Mouse (Mus musculus) forebrain, postnatal 0 days (tissue): ENCODE measurements at regions not wholly inside any gene's neighbourhood (a gene's known extent, or its start where the extent isn't known, plus 50 kb on each side); places are given as distances from the start of the nearest gene placed in this dataset.

Source experiments
- ATAC-seq: fragments of 200-750 bp; cut with Nextera tagmentation; 2 replicates; pipeline ENCODE4 v1.8.0; 2017; ENCODE audit warnings: mild to moderate bottlenecking, moderate library complexity
- DNase-seq: peaks from one replicate; pipeline ENCODE4 v3.0.0-alpha.2; 2015
- H3K27ac ChIP-seq: fragments of 300-500 bp; sonication (generic); 2 replicates; pipeline ENCODE4 v1.5.1; 2014; ENCODE audit warnings: low read depth, mild to moderate bottlenecking, antibody characterized with exemption, low read length, moderate library complexity, mixed read lengths
- H3K27me3 ChIP-seq: fragments of 300-500 bp; sonication (generic); 2 replicates; pipeline ENCODE4 v1.6.1; 2014; ENCODE audit warnings: mild to moderate bottlenecking, low read length, mixed read lengths; ENCODE audit not compliant: insufficient read depth
- H3K36me3 ChIP-seq: fragments of 300-500 bp; sonication (generic); 2 replicates; pipeline ENCODE4 v1.6.1; 2014; ENCODE audit warnings: mild to moderate bottlenecking, moderate library complexity; ENCODE audit not compliant: insufficient read depth
- H3K4me1 ChIP-seq: fragments of 300-500 bp; sonication (generic); 2 replicates; pipeline ENCODE4 v1.6.1; 2014; ENCODE audit warnings: antibody characterized with exemption; ENCODE audit not compliant: insufficient read depth
- H3K4me2 ChIP-seq: fragments of 300-500 bp; sonication (generic); 2 replicates; pipeline ENCODE4 v1.6.1; 2014; ENCODE audit warnings: low read depth, mild to moderate bottlenecking, moderate library complexity
- H3K4me3 ChIP-seq: fragments of 300-500 bp; sonication (generic); 2 replicates; pipeline ENCODE4 v1.5.1; 2014; ENCODE audit warnings: low read depth, low read length, mixed read lengths
- H3K9ac ChIP-seq: fragments of 300-500 bp; sonication (generic); 2 replicates; pipeline ENCODE4 v1.6.1; 2014; ENCODE audit warnings: mild to moderate bottlenecking
- H3K9me3 ChIP-seq: fragments of 300-500 bp; sonication (generic); 2 replicates; pipeline ENCODE4 v1.6.1; 2016; ENCODE audit warnings: low read length
- CTCF ChIP-seq: sonication (generic); IDR thresholded peaks from 2 replicates; pipeline ENCODE4 v1.5.1; 2016; ENCODE audit warnings: antibody characterized with exemption, control low read depth, low read depth
- WGBS: fragments of 180-500 bp; shearing (Covaris S2); extraction: QIAGEN DNeasy Blood & Tissue Kit; methylation state at CpG from one replicate; pipeline ENCODE4 v1.1.7; 2014; 5-methylcytosine and 5-hydroxymethylcytosine counted together

DNA sequence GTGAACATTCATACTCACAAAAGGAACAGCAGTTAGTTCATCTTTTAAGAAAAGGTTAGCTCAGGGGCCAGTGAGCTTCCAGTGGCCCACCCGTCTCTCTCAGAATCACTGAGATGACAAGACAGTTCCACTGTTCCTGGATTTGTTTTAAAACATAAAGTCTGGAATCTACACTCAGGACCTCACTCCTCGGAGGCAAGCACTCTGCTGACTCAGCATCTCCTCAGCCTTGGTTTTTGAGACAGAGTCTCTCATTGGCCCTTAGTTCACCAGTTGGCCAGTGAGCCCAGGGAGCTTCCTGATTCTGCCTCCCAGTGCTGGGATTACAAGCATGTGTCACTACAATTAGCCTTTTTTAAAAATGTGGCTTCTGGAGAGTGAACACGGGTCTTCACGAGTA is 88.9 kb upstream of the Pgrmc2 start:
- no peak for DNase-seq
- TF ChIP-seq CTCF = no peak
- H3K9me3 ChIP-seq = no peaks in the 10 kb centered on the region
- ATAC-seq = no peak
- H3K27ac ChIP-seq = no peak overlapping the region
- no peaks in the 10 kb centered on the region for H3K36me3 ChIP-seq
- H3K4me3 ChIP-seq = no peak overlapping the region
- no peaks in the 10 kb centered on the region for H3K27me3 ChIP-seq
- H3K4me1 ChIP-seq = no peaks in the 10 kb centered on the region
- H3K9ac ChIP-seq = no peak overlapping the region
- no peak overlapping the region for H3K4me2 ChIP-seq
- WGBS = 95% methylated on average over 4 of the region's 4 CpGs

DNA sequence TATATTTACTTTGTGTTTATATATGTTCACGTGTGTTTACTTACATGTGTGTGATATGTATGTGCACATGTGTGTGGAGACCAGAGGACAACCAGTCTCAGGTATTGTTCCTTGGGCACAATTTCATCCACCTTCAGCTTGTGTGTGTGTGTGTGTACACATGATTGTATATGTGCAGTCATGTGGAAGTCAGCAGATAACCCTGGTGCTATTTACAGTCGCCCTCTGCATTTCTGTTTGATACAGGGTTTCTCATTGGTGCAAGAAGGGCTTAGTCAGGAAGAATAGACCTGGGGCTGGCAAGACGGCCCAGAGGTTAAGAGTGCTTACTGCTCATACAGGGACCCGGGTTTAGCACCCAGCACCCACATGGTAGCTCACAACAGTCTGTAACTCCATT is 88.5 kb upstream of the Pgrmc2 start:
- H3K27ac ChIP-seq = no peak overlapping the region

DNA sequence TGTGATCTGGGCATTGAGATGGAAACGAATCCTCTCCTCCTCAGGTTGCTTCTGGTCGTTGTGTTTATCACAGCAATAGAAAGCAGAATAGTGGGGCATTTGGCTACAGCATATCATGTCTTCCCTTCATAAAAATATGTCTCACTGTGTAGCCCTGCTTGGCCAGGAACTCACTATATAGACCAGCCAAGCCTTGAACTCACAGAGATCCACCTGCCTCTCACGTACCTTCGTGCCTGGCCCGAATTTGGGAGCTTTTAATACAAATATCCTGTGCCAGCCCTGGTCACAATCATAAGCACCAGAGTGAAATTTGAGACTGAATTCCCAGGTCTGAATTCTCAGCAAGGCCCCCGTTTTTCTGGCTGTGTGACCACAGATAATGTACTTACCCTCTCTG is 87.7 kb upstream of the Pgrmc2 start:
- TF ChIP-seq CTCF = no peak
- Histone ChIP-seq H3K36me3 (no peaks in the 10 kb centered on the region), H3K4me3 (no peak overlapping the region), H3K27ac (no peak overlapping the region), H3K9ac (no peak overlapping the region), H3K4me1 (no peaks in the 10 kb centered on the region), H3K4me2 (no peak overlapping the region), H3K27me3 (no peaks in the 10 kb centered on the region), H3K9me3 (no peaks in the 10 kb centered on the region)
- 81% methylated on average over 6 of the region's 6 CpGs for WGBS
- no peak for DNase-seq
- no peak for ATAC-seq

More for the DNA sequence above, 88.5 kb upstream of the Pgrmc2 start:
- ATAC-seq (no peak), DNase-seq (no peak)
- H3K4me1 ChIP-seq = no peaks in the 10 kb centered on the region
- no peak overlapping the region for H3K4me2 ChIP-seq
- H3K9me3 ChIP-seq = no peaks in the 10 kb centered on the region
- TF ChIP-seq CTCF = no peak
- H3K9ac ChIP-seq = no peak overlapping the region
- no peaks in the 10 kb centered on the region for H3K36me3 ChIP-seq
- H3K4me3 ChIP-seq = no peak overlapping the region
- WGBS = 73% methylated on average over 4 of the region's 4 CpGs
- no peaks in the 10 kb centered on the region for H3K27me3 ChIP-seq

DNA sequence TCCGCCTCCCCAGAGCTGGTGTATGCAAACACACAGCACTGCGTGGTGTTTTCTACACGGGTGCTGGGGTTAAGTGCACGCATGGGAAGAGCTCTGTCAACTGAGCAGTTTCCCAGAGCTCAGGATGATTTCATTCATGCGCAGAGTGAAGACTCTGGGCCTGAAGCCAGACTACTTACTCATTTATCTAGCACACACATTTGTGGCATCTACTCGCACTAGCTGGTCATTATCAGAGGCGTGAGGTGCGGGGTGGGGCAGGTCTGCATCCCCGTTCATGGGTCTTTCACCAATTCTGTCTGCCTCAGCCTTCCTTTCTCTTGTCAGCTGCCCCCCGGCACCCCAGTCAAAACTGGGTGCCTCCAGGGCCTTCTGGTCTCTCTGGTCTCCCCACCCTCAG is 86.6 kb upstream of the Pgrmc2 start:
- WGBS = 73% methylated on average over 10 of the region's 10 CpGs
- no peak overlapping the region for H3K9ac ChIP-seq
- no peak for TF ChIP-seq CTCF
- no peaks in the 10 kb centered on the region for H3K27me3 ChIP-seq
- H3K4me2 ChIP-seq = no peak overlapping the region
- H3K4me1 ChIP-seq = no peaks in the 10 kb centered on the region
- H3K36me3 ChIP-seq = no peaks in the 10 kb centered on the region
- DNase-seq = no peak
- no peaks in the 10 kb centered on the region for H3K9me3 ChIP-seq
- H3K27ac ChIP-seq = no peak overlapping the region
- ATAC-seq = no peak
- H3K4me3 ChIP-seq = no peak overlapping the region

DNA sequence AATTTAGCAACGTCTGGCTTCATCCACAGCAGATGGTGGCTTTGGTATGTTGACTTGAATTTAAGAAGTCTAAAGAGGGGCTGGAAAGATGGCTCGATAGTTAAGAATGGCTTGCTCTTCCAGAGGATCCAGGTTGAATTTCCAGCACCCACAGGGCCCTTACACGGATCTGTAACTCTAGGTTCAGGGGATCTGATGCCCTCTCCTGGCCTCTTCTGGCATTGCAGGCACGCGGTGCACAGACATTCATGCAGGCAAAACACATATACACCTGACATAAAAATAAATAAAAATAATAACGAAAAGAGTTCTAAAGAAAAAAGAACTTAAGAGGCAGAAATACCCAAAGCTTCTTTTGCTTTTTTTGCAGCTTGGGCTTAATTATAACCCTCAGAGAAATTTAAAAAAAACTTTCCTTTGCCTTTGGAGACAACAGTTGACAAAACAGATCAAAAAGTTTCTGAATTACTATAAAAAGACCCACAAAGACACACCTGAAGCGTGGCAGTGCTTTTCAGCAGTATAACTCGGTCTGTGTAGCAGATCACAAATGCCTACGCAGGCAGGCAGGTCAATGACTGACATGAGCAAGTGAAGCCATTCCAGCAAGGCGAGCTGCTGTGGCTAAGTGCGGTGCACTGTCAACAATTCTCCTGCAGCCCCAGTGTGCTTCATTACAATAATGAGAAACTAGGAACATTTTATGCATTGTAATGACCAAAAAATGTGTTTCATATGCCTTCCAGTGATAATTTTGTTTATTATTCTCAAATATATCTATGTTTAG is 85.5 kb upstream of the Pgrmc2 start:
- WGBS = 85% methylated on average over 11 of the region's 11 CpGs
- Histone ChIP-seq H3K27ac (no peak overlapping the region), H3K4me1 (no peaks in the 10 kb centered on the region), H3K4me3 (no peak overlapping the region), H3K4me2 (no peak overlapping the region), H3K36me3 (no peaks in the 10 kb centered on the region), H3K9me3 (no peaks in the 10 kb centered on the region), H3K27me3 (no peaks in the 10 kb centered on the region), H3K9ac (no peak overlapping the region)
- peak; percentile 38 for TF ChIP-seq CTCF
- ATAC-seq (no peak), DNase-seq (no peak)

DNA sequence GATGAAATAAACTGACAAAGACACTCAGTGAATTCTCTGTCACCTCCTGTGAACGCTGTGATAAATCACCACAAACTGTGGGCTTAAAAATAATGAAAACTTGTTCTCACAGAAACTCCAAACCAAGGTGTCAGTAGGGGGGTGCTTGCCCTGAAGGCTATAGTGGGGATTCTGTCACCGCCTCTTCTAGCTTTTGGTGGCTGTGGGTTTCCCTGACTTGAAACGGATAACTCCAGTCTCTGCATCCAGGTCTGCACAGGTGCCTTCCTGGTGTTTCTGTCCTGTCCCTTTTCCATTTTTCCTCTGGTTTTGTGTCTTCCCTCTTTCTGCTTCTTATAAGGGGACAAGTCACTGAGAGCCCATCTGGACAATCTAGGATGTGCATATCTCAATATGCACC is 84.6 kb upstream of the Pgrmc2 start:
- Histone ChIP-seq H3K4me2 (no peak overlapping the region), H3K9me3 (no peaks in the 10 kb centered on the region), H3K27ac (no peak overlapping the region), H3K4me3 (no peak overlapping the region), H3K36me3 (no peaks in the 10 kb centered on the region), H3K9ac (no peak overlapping the region), H3K27me3 (no peaks in the 10 kb centered on the region), H3K4me1 (no peaks in the 10 kb centered on the region)
- TF ChIP-seq CTCF = no peak
- 93% methylated on average over 3 of the region's 3 CpGs for WGBS
- DNase-seq = no peak
- no peak for ATAC-seq

DNA sequence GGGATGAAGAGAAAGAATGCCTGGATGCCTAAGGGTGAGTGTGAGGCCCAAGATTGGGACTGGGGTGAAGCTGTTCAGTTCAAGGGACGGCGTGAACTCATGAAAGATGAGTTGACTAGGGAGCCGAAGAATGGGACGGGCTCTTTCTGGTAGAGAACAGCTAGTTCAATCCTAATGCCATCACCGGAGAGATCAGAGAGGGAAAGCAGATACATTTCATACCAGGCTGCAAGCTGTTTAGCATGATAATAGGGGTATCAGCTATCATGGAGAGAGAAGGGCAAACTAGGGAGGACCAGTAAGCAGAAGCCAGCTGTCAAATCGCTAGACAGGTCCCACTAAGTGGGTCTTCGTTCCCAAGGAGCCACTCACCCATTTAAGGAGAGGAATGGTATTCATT is 81.9 kb upstream of the Pgrmc2 start:
- H3K9me3 ChIP-seq = no peaks in the 10 kb centered on the region
- DNase-seq = no peak
- no peaks in the 10 kb centered on the region for H3K36me3 ChIP-seq
- H3K4me1 ChIP-seq = no peaks in the 10 kb centered on the region
- H3K9ac ChIP-seq = no peak overlapping the region
- WGBS = 88% methylated on average over 7 of the region's 7 CpGs
- no peak overlapping the region for H3K27ac ChIP-seq
- no peak overlapping the region for H3K4me2 ChIP-seq
- no peak for ATAC-seq
- TF ChIP-seq CTCF = no peak
- H3K27me3 ChIP-seq = no peaks in the 10 kb centered on the region
- no peak overlapping the region for H3K4me3 ChIP-seq
